Mouse (Mus musculus) kidney, adult 2 months (tissue): ENCODE data around the gene Tmem231. TPM values are rescaled to one million over a fixed set of nuclear protein-coding genes. Genes with fewer than 3 reads are reported as not detected.

Source experiments
- DNase-seq: peaks from one replicate; pipeline ENCODE4 v3.0.0; 2021
- H3K27ac ChIP-seq: fragments of 200-500 bp; 2 replicates; pipeline ENCODE4 v1.5.1; 2012; ENCODE audit warnings: low read depth, low read length, control low read depth, inconsistent platforms; ENCODE audit not compliant: insufficient read depth
- H3K27me3 ChIP-seq: fragments of 200-500 bp; replicated peaks from 2 replicates; pipeline ENCODE4 v1.6.1; 2012; ENCODE audit warnings: mild to moderate bottlenecking, moderate library complexity, low read length, inconsistent platforms; ENCODE audit not compliant: control insufficient read depth, insufficient read depth
- H3K36me3 ChIP-seq: fragments of 200-500 bp; 2 replicates; pipeline ENCODE4 v1.6.1; 2012; ENCODE audit warnings: mild to moderate bottlenecking, moderate library complexity, low read length, inconsistent platforms; ENCODE audit not compliant: control insufficient read depth, insufficient read depth
- H3K4me1 ChIP-seq: fragments of 200-500 bp; 2 replicates; pipeline ENCODE4 v1.6.1; 2011; ENCODE audit warnings: low read length; ENCODE audit not compliant: control insufficient read depth, insufficient read depth
- H3K4me3 ChIP-seq: fragments of 200-500 bp; 2 replicates; pipeline ENCODE4 v1.5.1; 2011; ENCODE audit warnings: mild to moderate bottlenecking, low read depth, low read length, control low read depth; ENCODE audit not compliant: insufficient read depth
- CTCF ChIP-seq: fragments of 200-500 bp; conservative IDR thresholded peaks from 2 replicates; pipeline ENCODE4 v1.5.1; 2011; ENCODE audit warnings: low read depth, mild to moderate bottlenecking, control low read depth, low read length, moderate library complexity, mixed read lengths; ENCODE audit not compliant: insufficient read depth, insufficient read length
- POLR2A ChIP-seq: fragments of 200-500 bp; IDR thresholded peaks from one replicate; pipeline ENCODE4 v1.6.1; 2011; ENCODE audit warnings: low read depth, low read length, control low read depth
- WGBS: fragments of 180-500 bp; shearing (Covaris S2); methylation state at CpG from one replicate; pipeline ENCODE4 v1.1.7; 2018; 5-methylcytosine and 5-hydroxymethylcytosine counted together
- polyA plus RNA-seq: library from polyadenylated mRNA; depleted of rRNA; stranded (reverse); fragments of >200 nt; gene quantifications from 2 replicates; pipeline ENCODE4 v1.2.3, GENCODE M21; 2012

Gene Tmem231
- polyA plus RNA-seq, 1 experiment = 11.2 TPM

DNA sequence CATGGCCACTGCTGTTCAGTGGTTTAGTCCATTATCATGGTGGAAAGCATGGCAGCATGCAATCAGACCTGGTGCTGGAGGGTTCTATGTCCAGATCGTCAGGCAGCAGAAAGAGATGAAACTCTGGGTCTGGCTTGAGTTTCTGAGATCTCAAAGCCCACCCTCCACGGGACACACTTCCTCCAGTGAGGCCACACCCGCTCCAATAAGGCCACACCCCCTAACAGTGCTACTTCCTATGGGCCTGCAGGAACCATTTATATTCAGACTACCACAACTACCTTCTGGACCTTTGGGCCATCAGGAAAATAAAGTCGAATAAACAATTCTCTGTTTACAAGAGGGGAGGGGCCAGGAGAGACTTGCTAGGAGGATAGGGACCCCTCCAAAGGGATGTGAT is 12.7 kb downstream of the Tmem231 start:
- Histone ChIP-seq H3K27me3 (no peaks in the 10 kb centered on the region), H3K4me3 (no peak overlapping the region), H3K27ac (no peak overlapping the region), H3K4me1 (no peaks in the 10 kb centered on the region), H3K36me3 (no peaks in the 10 kb centered on the region)
- no peak for DNase-seq
- TF ChIP-seq POLR2A = no peak
- TF ChIP-seq CTCF = no peak
- 73% methylated on average over 4 of the region's 4 CpGs for WGBS

DNA sequence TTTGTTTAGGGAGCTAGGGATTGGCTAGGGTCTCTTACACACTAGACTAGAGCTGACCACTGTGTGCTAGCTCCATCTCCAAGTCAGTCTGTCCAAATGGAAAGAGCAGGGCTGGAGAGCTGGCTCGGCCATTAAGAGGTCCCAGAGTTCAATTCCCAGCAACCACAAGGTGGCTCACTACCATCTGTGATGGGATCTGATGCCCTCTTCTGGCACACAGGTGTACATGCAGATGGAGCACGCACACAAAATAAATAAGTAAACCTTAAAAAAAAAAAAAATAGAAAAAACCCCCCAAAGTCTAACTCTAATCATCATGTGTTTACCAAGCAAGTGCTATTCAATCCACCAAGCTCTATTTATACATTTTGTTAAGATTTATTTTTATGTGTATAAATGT is 14.0 kb downstream of the Tmem231 start:
- WGBS = 91% methylated on average over 2 of the region's 2 CpGs
- no peak for DNase-seq

DNA sequence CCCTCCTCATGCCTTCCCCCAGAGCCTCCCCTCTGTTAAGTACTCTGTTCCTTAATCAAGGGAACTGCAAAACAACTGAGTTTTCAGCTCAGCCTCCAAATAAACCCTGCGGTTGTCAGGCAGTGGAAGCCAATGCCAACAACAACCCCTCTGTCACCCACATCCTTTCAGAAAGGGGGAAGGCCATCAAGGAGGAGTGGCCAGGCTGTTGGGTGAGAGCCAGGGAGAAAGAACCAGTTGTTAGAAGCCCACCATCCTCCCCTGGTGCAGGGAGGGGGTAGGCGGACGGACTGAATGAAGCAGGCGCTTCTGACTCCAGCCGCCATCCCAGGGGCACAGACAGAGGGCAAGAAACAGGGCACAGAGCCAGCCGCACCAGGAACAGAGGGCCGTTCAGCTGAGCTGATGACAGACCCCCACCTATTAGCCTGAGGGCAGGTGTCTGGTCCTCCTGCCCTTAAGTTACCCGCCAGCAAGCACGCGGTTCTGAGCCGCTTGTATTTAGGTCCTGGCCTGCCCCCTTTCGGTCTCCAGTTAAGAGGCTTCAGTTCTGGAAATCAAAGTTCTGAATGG is 20.7 kb downstream of the Tmem231 start:
- Histone ChIP-seq H3K4me3 (no peak overlapping the region), H3K27me3 (no peaks in the 10 kb centered on the region; the same call in none of the 2 replicates), H3K4me1 (no peaks in the 10 kb centered on the region), H3K36me3 (no peaks in the 10 kb centered on the region), H3K27ac (no peak overlapping the region)
- no peak for DNase-seq
- no peak for TF ChIP-seq POLR2A
- WGBS = 58% methylated on average over 12 of the region's 12 CpGs

More for the DNA sequence above, 14.0 kb downstream of the Tmem231 start:
- Histone ChIP-seq H3K36me3 (no peaks in the 10 kb centered on the region), H3K4me3 (no peak overlapping the region), H3K27ac (no peak overlapping the region), H3K4me1 (no peaks in the 10 kb centered on the region), H3K27me3 (no peaks in the 10 kb centered on the region)
- TF ChIP-seq POLR2A (no peak), CTCF (peak; percentile 38)

DNA sequence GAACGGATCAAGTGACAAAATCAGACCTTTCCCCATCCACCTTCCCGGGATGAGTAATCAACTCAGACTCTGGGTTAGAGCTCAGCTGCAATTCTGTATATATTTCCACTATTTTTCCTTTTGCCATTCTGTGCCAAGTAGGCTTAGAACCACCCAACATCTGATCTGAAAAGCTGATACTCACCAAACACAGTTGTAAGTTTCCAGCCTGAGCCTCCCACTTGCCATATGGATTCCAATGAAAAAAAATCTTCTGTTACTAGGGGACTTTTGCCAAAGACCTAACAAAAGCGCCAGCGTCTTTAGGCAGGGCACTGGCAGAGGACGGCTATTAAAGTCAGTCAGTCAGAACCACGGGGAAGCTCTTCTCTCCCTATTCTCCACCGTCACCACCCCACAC is 22.1 kb downstream of the Tmem231 start:
- Histone ChIP-seq H3K27ac (no peak overlapping the region), H3K4me1 (no peaks in the 10 kb centered on the region), H3K27me3 (no peaks in the 10 kb centered on the region; the same call in none of the 2 replicates), H3K4me3 (no peak overlapping the region), H3K36me3 (no peaks in the 10 kb centered on the region)
- 29% methylated on average over 7 of the region's 7 CpGs for WGBS
- no peak for DNase-seq
- TF ChIP-seq POLR2A (no peak), CTCF (no peak)

DNA sequence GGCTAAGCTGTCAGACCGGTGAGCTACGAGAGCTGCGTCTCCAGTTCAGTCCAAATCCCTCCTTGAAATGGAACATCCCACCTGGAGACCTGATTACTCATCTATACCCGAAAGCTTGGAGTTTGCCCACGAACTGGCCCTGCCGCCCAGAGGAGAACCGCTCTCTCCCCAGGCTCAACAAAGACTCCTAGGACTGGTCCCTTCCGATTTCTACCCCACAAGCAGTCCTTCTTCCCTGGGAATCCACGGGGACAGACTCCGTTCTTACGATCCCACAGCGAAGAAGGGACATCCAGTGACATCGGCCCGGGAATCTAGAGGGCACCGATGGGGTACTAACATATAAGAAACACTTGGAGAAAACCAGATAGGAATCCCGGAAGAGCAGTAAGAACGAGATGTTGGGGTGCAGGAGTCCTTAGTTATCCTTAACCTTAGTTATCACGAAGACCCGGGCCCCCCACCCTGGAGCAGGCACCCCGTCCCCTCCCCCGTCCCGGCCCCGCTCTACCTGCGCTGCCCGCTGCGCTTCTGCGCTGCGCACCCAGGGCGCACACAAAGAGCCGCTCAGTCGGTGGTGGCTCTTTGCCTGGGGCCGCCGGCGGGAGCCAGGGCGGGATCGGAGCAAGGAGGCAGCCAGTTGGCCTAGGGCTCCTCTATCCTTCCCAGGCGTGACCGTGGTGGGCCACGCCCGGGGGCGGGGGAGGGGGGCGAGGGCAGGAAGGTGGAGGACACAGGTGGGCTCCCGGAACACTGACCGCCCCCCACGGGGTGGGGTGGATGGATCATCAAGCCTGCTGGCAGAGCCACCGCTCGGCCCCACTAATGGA is 23.8 kb downstream of the Tmem231 start, which contains the start of gene Chst5:
Gene Chst5 (minus strand): TSS at position 827 of the 830 bp plus-strand sequence.
- Histone ChIP-seq H3K27me3 (no peaks in the 10 kb centered on the region; the same call in none of the 2 replicates), H3K36me3 (no peaks in the 10 kb centered on the region), H3K27ac (no peak within 1 kb of the TSS), H3K4me3 (no peak within 1 kb of the TSS), H3K4me1 (no peaks in the 10 kb centered on the region)
- 7% methylated on average over 47 of the region's 47 CpGs for WGBS
- DNase-seq = no peak
- no peak for TF ChIP-seq CTCF

DNA sequence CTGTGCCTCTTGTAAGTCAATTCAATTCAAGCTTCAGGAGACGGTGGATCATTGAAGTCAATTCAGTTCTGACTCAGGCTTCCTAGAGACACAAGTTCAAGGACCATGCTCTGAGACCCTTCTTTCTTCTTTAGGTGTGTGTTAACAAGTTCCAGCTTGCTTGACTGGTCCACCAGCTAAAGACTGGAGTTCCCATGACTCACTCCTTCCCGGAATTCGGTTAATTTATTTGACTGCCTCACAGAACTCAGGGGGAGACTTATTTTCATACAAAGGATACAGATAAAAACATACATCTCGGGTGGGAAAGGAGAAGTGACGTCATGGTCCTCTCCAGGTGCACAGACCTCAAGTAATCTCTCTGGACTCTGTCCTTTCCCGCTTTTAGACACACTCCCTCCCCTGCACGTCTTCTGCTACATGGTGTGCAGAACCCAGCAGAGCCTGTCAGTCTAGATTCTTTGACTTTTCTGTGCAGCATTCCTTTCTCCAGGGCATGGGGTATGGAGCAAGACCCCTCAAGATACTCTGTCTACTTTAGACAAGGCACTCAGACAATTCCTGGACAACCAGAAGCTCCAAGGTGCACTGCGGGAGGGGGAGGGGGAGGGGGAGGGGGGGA is 28.1 kb downstream of the Tmem231 start:
- DNase-seq = no peak
- TF ChIP-seq CTCF (no peak), POLR2A (no peak)
- no peak overlapping the region for H3K4me3 ChIP-seq
- no peaks in the 10 kb centered on the region for H3K36me3 ChIP-seq
- 31% methylated on average over 8 of the region's 8 CpGs for WGBS
- H3K27me3 ChIP-seq = no peaks in the 10 kb centered on the region; the same call in none of the 2 replicates
- no peak overlapping the region for H3K27ac ChIP-seq
- no peaks in the 10 kb centered on the region for H3K4me1 ChIP-seq

DNA sequence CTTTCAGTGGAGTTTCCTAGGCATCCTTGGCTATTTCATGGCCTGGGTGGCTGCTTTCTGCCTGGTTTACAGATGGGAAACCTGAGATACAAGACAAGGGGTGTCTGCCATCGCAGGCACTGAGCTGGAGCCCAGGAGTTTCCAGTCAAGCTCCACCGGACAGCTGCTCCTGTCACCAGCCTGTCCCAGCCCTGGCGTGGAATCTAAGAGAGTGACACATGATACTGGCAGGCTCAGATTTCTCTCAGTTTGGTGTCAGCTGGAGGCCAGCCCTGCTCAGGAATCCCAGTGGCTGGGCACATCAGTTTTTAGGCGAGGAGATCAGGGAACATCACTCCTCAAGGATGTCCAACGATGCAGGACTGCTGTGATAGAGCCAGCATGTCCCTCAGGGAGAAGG is 31.6 kb downstream of the Tmem231 start:
- Histone ChIP-seq H3K36me3 (no peaks in the 10 kb centered on the region), H3K4me3 (no peak overlapping the region), H3K27ac (no peak overlapping the region), H3K4me1 (no peaks in the 10 kb centered on the region), H3K27me3 (no peaks in the 10 kb centered on the region; the same call in 1 of the 2 replicates)
- WGBS = 32% methylated on average over 5 of the region's 5 CpGs
- DNase-seq = no peak
- TF ChIP-seq CTCF (no peak), POLR2A (no peak)
